Mouse (Mus musculus): ENCODE data around the gene Jazf1. TPM values are rescaled to one million over a fixed set of nuclear protein-coding genes. Genes with fewer than 3 reads are reported as not detected.

The Jazf1 gene
- total RNA-seq, 2 experiments from 2014 or later = 0.34 to 0.52 TPM

- no peak for DNase-seq (ENCODE audit: low spot score)
Measured at GRCm38 (mm10) chr6:52817203-52817874, 251.1 kb downstream of the Jazf1 start.

DNA sequence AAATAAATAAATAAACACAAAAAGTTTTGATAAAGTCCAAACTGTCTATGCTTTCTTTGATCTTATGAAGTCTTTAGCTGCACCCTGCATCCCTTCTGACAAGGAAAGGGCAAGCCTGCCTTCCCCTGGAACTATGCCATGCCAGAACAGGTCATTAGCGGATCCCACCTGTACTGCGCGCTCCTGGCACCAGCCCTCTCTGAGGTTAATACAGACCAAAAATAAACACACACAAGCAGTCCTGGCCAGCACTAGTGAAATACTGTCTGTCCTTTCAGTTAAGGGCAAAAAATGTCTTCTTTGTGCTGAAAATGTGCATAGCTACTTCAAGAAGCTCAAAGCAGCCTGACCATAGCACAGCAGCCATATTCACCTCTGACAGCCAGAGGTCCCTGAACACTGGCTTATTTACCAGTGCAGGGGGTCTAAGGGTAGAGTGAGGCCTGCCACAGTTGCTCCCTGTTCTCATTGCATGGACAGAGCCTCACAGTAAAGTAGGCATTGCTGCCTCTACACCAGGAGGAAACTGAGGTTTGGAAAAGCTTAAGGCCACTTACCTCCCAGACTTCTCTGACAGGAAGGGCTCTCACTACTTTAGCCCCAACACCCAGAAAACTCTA lies 263.1 kb downstream of the Jazf1 start:
- DNase-seq (ENCODE audit: low spot score) = no peak

GRCm38 (mm10) chr6:52802181-52802580 lies 266.2 kb downstream of the Jazf1 start:
- DNase-seq (ENCODE audit: low spot score) = peak; percentile 42

GRCm38 (mm10) chr6:52797252-52797800 lies 271.1 kb downstream of the Jazf1 start:
- no peak for DNase-seq (ENCODE audit: low spot score)

GRCm38 (mm10) chr6:52796691-52797090 lies 271.7 kb downstream of the Jazf1 start:
- DNase-seq (ENCODE audit: low spot score) = peak; percentile 15

DNA sequence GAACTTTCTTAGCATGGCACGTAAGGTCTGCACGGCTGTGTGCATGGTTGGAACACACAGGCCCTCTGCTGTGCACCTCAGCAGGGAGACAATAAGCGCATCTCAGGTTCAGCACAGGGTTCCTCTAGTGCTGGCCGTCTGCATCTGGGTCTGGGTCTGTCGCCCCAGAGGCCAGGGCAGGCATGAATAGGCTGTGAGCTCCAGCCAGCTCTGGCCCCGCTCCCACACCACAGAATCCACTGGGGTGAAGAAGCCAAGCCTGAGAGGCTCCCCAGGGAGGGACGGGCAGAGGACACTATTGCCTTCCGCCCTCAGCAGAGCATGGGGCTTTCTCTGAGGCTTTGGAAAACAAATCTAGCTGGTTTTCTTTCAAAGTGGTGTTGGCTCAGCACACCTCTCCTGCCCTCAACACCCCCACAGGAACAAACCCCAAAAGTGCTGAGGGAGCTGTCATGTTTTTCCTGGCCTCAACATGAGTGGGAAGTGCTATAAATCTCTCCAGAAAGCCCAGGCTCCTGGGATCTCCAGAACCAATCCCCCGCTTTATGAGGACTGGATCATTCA lies 272.3 kb downstream of the Jazf1 start:
- DNase-seq (ENCODE audit: low spot score) = peak; percentile 10

DNA sequence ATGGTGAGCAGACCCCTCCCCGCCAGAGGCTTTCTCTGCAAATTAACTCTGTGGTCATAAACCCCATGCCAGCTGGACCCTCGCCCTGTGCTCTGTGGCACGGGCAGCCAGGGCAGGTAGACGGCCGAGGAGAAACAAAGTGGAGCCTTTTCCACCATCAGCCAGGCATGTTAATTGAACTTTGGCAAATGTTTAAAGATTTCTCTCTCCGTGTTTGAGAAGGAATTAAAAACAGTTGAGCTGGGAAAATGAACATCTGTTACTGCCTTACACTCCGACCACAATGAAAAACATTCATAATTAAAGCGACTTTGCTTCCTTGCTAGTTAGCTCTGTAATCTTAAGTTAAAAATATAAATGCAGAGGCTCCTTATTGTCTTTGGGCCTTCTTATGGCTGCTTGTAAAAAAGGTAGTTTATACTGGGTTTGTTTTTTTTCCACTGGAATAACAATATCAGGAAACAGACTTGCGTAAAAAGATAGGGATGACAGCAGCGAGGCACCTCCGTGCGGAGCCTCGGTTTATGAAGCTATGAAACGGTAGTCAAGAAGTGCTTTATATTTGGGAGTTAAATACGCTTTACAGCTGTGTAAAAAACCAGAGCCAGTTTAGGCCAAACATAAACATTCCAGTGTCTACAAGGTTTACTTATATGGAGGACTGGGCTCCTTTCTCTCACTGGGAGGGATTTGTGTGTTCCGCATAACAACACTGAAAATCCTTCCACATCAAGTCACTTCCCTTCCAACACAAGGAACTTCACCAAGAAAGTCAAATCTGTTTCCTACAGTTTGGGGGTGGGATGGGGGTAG lies 273.2 kb downstream of the Jazf1 start:
- DNase-seq (ENCODE audit: low spot score) = no peak

DNA sequence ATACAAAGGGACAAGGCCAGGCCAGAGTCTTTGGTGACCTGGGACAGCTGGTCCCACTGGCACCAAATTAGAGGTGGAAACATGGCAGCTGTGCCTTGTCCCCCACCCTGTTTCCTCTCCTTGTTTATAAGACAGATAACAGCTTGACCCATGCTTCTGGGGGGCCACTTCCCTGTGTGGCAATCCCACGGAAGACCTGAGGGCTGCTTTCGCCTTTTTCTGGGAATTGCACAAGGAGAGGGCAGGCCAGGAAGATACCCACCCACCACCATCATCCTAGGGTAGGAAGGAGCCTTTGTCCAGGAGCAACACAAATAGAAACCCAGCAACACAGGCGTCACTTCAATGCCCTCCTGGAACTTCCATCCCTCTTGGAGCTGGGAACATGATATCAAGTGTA lies 276.0 kb downstream of the Jazf1 start:
- DNase-seq (ENCODE audit: low spot score) = no peak

GRCm38 (mm10) chr6:52790781-52791180 lies 277.6 kb downstream of the Jazf1 start:
- DNase-seq (ENCODE audit: low spot score) = no peak

- no peak for DNase-seq (ENCODE audit: low spot score)
Measured at GRCm38 (mm10) chr6:52790316-52790715, 278.1 kb downstream of the Jazf1 start.

- no peak for DNase-seq (ENCODE audit: low spot score)
Measured at GRCm38 (mm10) chr6:52779546-52779945, 288.9 kb downstream of the Jazf1 start.

DNA sequence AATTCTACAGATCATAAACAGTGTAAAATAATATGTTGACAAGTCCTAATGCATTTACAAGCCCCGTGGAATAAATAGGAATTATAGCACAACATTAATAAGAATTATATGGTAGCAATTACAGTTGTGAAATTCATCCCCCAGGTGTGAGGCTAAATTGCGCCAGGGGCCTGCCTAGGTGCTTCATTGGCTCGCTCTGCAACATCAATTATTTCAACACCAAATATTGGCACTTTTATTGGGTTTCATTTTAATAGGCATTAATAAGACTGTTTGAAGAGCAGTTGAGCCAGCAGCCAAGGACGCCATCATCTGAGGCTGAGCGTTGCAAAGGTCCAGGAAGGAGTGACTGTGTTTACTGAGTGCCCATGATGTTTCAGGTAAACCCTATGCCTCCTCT lies 289.9 kb downstream of the Jazf1 start:
- no peak for DNase-seq (ENCODE audit: low spot score)

GRCm38 (mm10) chr6:52777034-52777433 lies 291.4 kb downstream of the Jazf1 start:
- DNase-seq (ENCODE audit: low spot score) = no peak

DNA sequence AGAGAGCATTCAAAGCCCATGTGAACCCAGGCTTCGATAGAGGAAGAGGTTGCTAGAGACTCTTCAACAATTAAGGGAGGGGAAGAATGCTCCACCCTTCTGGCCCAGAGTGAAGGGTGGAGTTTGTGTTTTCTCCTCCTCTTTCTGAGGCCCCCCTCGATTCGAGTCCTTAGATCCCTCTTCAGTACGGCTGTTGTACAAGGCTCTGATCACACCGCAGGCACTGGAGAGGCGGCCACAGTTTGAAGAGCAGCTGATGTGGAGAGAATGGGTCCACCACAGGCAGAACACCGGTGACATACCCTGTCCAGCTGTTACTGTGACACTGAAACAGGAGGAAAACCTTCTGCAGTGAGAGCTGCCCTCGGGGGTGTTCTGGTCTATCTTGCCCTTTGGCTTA lies 292.5 kb downstream of the Jazf1 start:
- no peak for DNase-seq (ENCODE audit: low spot score)

DNA sequence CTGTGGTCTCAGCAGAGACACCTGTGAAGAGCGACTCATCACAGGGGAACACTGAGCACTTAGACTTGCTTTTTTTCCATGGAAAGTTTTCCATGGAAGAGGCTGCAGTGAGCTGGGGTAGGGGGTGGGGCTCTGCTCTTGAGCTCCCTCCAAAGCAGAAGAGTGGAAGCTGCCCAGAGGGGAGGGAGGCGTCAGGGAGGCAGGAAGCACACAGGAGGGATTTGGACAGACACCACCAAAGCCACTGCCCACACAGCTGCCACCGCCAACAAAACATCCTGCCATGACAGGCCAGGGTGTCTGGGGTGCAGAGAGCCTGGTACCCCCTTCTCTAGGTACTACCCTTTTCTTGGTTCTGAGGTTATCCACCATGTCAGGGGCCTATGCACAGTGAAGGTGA lies 293.1 kb downstream of the Jazf1 start:
- DNase-seq (ENCODE audit: low spot score) = no peak

GRCm38 (mm10) chr6:52773132-52773531 lies 295.3 kb downstream of the Jazf1 start:
- DNase-seq (ENCODE audit: low spot score) = no peak

DNA sequence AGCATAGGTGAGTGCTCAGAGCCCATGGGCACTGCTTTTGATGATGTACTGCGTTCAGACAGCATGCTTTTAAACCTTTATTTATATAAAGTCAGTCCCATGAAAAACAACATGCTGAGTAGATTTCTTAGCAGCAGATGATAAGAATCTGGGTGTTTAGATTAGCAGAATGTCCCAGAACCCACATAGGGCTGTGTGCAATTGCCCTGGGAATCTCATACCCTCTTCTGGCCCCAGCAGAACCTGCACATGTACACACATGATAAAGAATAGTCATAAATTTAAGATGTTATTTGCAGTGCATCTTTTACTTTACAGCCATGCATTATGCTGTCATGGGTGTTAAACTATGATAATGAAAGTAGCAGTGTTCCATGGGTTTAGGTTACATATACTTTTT lies 297.6 kb downstream of the Jazf1 start:
- no peak for DNase-seq (ENCODE audit: low spot score)

DNA sequence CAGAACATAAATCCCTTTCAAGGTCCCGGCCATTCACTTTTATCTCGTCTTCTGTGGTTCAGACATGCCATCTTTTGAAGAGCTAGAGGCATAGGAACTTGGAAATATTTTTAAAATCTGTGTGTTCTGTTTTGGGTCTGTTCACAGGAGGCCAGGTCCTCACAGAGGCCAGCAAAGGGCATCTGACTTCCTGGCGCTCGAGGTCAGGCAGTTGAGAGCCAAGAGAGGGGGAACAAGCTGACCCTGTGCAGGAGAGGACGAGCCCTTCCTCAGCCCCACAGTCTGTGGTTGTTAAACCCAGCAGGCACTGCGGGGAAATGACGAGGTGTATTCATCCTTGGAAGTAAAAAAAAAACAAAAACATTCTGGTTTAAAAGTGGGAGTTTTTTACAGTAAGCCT lies 303.2 kb downstream of the Jazf1 start:
- DNase-seq (ENCODE audit: low spot score) = no peak

DNA sequence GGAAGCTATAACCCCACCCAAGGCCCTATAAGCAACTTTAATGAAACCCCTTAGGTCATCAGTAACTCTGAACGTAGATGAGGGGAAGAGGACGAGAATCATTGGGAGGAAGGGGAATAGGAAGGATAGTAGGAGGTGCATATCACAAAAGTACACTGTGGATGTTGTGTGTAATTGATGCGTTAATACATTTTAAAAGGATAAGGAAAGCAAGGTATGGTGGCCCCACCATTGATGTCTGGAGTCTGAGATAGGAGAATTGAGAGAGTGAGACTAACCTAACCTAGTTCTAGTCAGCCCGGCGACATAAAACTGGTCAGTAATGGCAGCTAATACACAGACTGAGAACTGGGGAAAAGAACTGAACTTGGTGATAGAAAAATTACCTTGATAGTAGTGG lies 315.6 kb downstream of the Jazf1 start:
- DNase-seq (ENCODE audit: low spot score) = no peak

GRCm38 (mm10) chr6:52734630-52735029 lies 333.8 kb downstream of the Jazf1 start:
- no peak for DNase-seq (ENCODE audit: low spot score)

DNA sequence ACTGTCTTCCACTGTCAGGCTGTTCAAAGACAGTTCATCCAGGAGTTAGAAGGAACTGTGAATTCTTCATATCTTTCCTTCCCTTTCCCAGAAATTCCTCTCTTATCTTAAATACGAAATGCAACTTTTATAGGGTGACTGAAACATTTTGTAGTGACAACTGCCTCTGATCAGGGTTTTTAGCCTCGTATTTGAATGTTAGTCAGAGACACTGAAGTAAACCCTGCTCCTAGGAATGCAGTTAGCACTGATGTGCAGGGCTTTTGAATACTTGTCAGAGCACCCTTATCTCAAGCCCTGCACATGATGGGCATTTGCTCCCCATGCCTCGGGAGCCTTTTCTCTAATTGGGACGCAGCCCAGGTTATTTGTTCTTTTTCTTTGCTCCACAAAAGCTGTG lies 338.1 kb downstream of the Jazf1 start:
- no peak for DNase-seq (ENCODE audit: low spot score)
